ENCODE assay signal across 8 mouse cellular contexts in the genomic region with DNA sequence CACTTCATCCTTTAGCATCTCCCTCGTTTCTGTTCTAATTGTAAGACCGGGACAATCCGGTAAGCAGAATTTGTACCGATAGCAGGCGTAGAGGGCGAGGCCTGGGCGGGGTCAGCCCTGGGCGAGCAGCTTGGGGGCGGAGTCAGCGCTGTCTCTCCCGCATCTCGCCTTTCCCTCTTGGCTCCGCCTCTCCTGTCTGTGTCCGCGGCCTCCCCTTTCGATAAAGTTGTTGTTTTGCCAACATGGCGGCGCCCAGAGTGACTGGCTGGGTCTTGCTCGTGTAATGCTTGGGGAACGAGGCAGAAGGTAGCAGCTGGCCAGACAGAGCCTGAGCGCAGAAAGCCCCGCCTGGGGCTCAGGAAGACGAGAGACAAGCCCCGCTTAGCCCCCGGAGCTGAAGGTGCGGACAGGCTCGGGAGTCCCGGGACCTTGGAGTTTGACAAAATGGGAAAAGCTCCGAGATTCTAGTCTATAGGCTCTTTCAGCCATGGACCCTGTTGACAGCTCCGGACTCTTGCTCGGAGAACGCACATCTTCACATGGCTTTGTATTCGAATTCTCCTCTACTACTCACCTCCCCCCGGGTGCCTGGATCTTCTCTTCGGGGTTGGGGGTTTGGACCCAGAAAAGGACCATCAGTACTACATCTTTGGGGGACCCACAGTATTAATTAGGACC. TPM values are rescaled to one million over a fixed set of nuclear protein-coding genes. Genes with fewer than 3 reads are reported as not detected.
DNase-seq lines count a peak whose midpoint lies in the region; ATAC-seq and TF ChIP-seq lines count a peak whose summit lies in the region.

A gene (plus strand): TSS at position 220 of the 678 bp plus-strand sequence.

- no peak for TF ChIP-seq CTCF in kidney, adult 2 months (conservative IDR thresholded peaks at IDR 0.05; ENCODE audit: insufficient read depth, insufficient read length, low read depth, low read length)
- TF ChIP-seq CTCF in spleen, adult 2 months (IDR thresholded peaks at IDR 0.05; ENCODE audit: extremely low read depth, insufficient read depth, insufficient read length, insufficient replicate concordance), result no peak

- WGBS in embryonic facial prominence, embryonic 13.5 days, result under 1% methylated on average over 35 of the region's 35 CpGs
- WGBS in kidney, adult 2 months, result under 1% methylated on average over 35 of the region's 35 CpGs
- WGBS in limb, embryonic 12.5 days, result under 1% methylated on average over 35 of the region's 35 CpGs
- WGBS in midbrain, embryonic 15.5 days, result under 1% methylated on average over 35 of the region's 35 CpGs
- WGBS in spleen, adult 2 months, result under 1% methylated on average over 35 of the region's 35 CpGs

- no peaks in the 10 kb centered on the region for H3K9me3 ChIP-seq in embryonic facial prominence, embryonic 13.5 days
- no peaks in the 10 kb centered on the region for H3K9me3 ChIP-seq in limb, embryonic 12.5 days
- no peaks in the 10 kb centered on the region for H3K9me3 ChIP-seq in midbrain, embryonic 15.5 days

- TF ChIP-seq POLR2A in kidney, adult 2 months (IDR thresholded peaks at IDR 0.05; ENCODE audit: low read depth, low read length), result peak; percentile 36
- peak; percentile 23 for TF ChIP-seq POLR2A in spleen, adult 2 months (IDR thresholded peaks at IDR 0.05; ENCODE audit: low read depth, low read length)

- peak within 1 kb of the TSS; percentile 84 for H3K9ac ChIP-seq in embryonic facial prominence, embryonic 13.5 days
- H3K9ac ChIP-seq in limb, embryonic 12.5 days (replicated peaks), result peak within 1 kb of the TSS; percentile 72
- peak within 1 kb of the TSS; percentile 68 for H3K9ac ChIP-seq in midbrain, embryonic 15.5 days

- peak; percentile 91 for DNase-seq in 3134 (ENCODE audit: extremely low read depth, insufficient read length, low spot score)
- peak; percentile 97 to 98 for DNase-seq in adrenal gland, postnatal 36 days
- peak; percentile 94 to 95 for DNase-seq in heart, adult 18-20 months
- peak; percentile 96 for DNase-seq in kidney, adult 2 months
- DNase-seq in spleen, adult 2 months (ENCODE audit: low read depth in 1 of 2, low spot score in 2 of 2), result peak; percentile 82 to 89

- peak within 1 kb of the TSS; percentile 87 for H3K27ac ChIP-seq in embryonic facial prominence, embryonic 13.5 days
- H3K27ac ChIP-seq in kidney, adult 2 months (ENCODE audit: insufficient read depth, low read depth, low read length), result no peak within 1 kb of the TSS
- peak within 1 kb of the TSS; percentile 91 for H3K27ac ChIP-seq in limb, embryonic 12.5 days
- peak within 1 kb of the TSS; percentile 90 for H3K27ac ChIP-seq in midbrain, embryonic 15.5 days
- peak within 1 kb of the TSS; percentile 7; the same call in 1 of the 2 replicates for H3K27ac ChIP-seq in spleen, adult 2 months (ENCODE audit: insufficient read depth, low read length)

- H3K36me3 ChIP-seq in embryonic facial prominence, embryonic 13.5 days, result peaks cover 2% of the 10 kb centered on the region; the same call in 1 of the 2 replicates
- H3K36me3 ChIP-seq in kidney, adult 2 months (ENCODE audit: control insufficient read depth, insufficient read depth, low read length), result no peaks in the 10 kb centered on the region
- H3K36me3 ChIP-seq in limb, embryonic 12.5 days, result peaks cover 2% of the 10 kb centered on the region
- peaks cover 1% of the 10 kb centered on the region for H3K36me3 ChIP-seq in midbrain, embryonic 15.5 days (replicated peaks)
- peaks cover under 1% of the 10 kb centered on the region; the same call in 1 of the 2 replicates for H3K36me3 ChIP-seq in spleen, adult 2 months (ENCODE audit: control insufficient read depth, insufficient read depth, low read length)

- peaks cover 8% of the 10 kb centered on the region; the same call in 1 of the 2 replicates for H3K4me1 ChIP-seq in embryonic facial prominence, embryonic 13.5 days
- H3K4me1 ChIP-seq in kidney, adult 2 months (ENCODE audit: control insufficient read depth, insufficient read depth, low read length), result peaks cover 4% of the 10 kb centered on the region; the same call in 1 of the 2 replicates
- 0 out of 2 replicates have a peak, but pooled peaks cover 4% of the 10 kb centered on the region for H3K4me1 ChIP-seq in limb, embryonic 12.5 days (replicated peaks)
- H3K4me1 ChIP-seq in midbrain, embryonic 15.5 days, result peaks cover 10% of the 10 kb centered on the region
- H3K4me1 ChIP-seq in spleen, adult 2 months (ENCODE audit: control insufficient read depth, insufficient read depth, insufficient read length), result no peaks in the 10 kb centered on the region

- no peaks in the 10 kb centered on the region for H3K27me3 ChIP-seq in embryonic facial prominence, embryonic 13.5 days
- no peaks in the 10 kb centered on the region for H3K27me3 ChIP-seq in kidney, adult 2 months (replicated peaks; ENCODE audit: control insufficient read depth, insufficient read depth, low read length)
- no peaks in the 10 kb centered on the region for H3K27me3 ChIP-seq in limb, embryonic 12.5 days
- H3K27me3 ChIP-seq in midbrain, embryonic 15.5 days (replicated peaks), result no peaks in the 10 kb centered on the region
- H3K27me3 ChIP-seq in spleen, adult 2 months (ENCODE audit: control insufficient read depth, insufficient read depth, low read length), result no peaks in the 10 kb centered on the region

- ATAC-seq in embryonic facial prominence, embryonic 13.5 days (ENCODE audit: insufficient number of reproducible peaks, insufficient read depth, low FRiP score, low TSS enrichment, low read depth), result peak; percentile 94
- peak; percentile 96 for ATAC-seq in limb, embryonic 12.5 days (ENCODE audit: insufficient number of reproducible peaks, insufficient read depth, low FRiP score, low TSS enrichment, low read depth)
- ATAC-seq in midbrain, embryonic 15.5 days (replicated peaks), result peak; percentile 99

- peak within 1 kb of the TSS; percentile 87 for H3K4me3 ChIP-seq in embryonic facial prominence, embryonic 13.5 days
- peak within 1 kb of the TSS; percentile 91 for H3K4me3 ChIP-seq in kidney, adult 2 months (ENCODE audit: insufficient read depth, low read depth, low read length)
- H3K4me3 ChIP-seq in limb, embryonic 12.5 days (replicated peaks), result peak within 1 kb of the TSS; percentile 80
- peak within 1 kb of the TSS; percentile 71 for H3K4me3 ChIP-seq in midbrain, embryonic 15.5 days
- H3K4me3 ChIP-seq in spleen, adult 2 months (ENCODE audit: extremely low read depth, insufficient read depth, insufficient read length), result peak within 1 kb of the TSS; percentile 80

- peak within 1 kb of the TSS; percentile 81 for H3K4me2 ChIP-seq in embryonic facial prominence, embryonic 13.5 days
- H3K4me2 ChIP-seq in limb, embryonic 12.5 days, result peak within 1 kb of the TSS; percentile 75
- peak within 1 kb of the TSS; percentile 75 for H3K4me2 ChIP-seq in midbrain, embryonic 15.5 days

RNA-seq across cellular contexts. Expression of the gene that starts here (rescaled TPM):
- total RNA-seq in adrenal gland, postnatal 36 days (2021), result 100 to 1,000 TPM in 1 of 2 experiments, 10 to 100 TPM in 1; 76.9 to 116 TPM
- 1,079 and 1,205 TPM in 2 replicates for polyA plus RNA-seq in embryonic facial prominence, embryonic 13.5 days (2015; fragmentation: Nextera tagmentation; extraction: Ambion mirVana)
- 10 to 100 TPM; 73.1 to 80.0 TPM for total RNA-seq in heart, adult 18-20 months (2021)
- 432 and 1,036 TPM in 2 replicates for polyA plus RNA-seq in kidney, adult 2 months (2012; rRNA removed)
- polyA plus RNA-seq in limb, embryonic 12.5 days (2016; fragmentation: Nextera tagmentation; extraction: Ambion mirVana), result 1,119 and 1,204 TPM in 2 replicates
- polyA plus RNA-seq in midbrain, embryonic 15.5 days (2015; fragmentation: Nextera tagmentation; extraction: Ambion mirVana), result 819 and 826 TPM in 2 replicates
- 357 and 617 TPM in 2 replicates for polyA plus RNA-seq in spleen, adult 2 months (2012; rRNA removed)
